ENCODE assay signal across 14 mouse cellular contexts in genomic region chr10:9872143-9872542, GRCm38 (mm10). TPM values are rescaled to one million over a fixed set of nuclear protein-coding genes. Genes with fewer than 3 reads are reported as not detected.
A peak's percentile ranks its signal among the peaks of the same experiment; 100 is the strongest.
DNase-seq lines count a peak whose midpoint lies in the region; ATAC-seq and TF ChIP-seq lines count a peak whose summit lies in the region.
"Had no signal": no experiment of that assay in that cellular context is flagged by ENCODE, and none has a peak within 500 bp of the region (broad histone marks: within the 10 kb centered on the region; RNA-seq: fewer than 3 reads in every experiment).

No protein-coding gene starts in this region.

- ATAC-seq in lung, embryonic 14.5 days (ENCODE audit: insufficient read depth), result no peak
- no peak for ATAC-seq in stomach, postnatal 0 days (ENCODE audit: low FRiP score, low TSS enrichment)

- H3K36me3 ChIP-seq in lung, embryonic 14.5 days (ENCODE audit: insufficient read depth), result no peaks in the 10 kb centered on the region
- H3K36me3 ChIP-seq in stomach, postnatal 0 days (ENCODE audit: control insufficient read depth, insufficient read depth, low read length), result no peaks in the 10 kb centered on the region
- H3K36me3 ChIP-seq: limb, embryonic 15.5 days had no signal

- intact Hi-C loops in gastrocnemius, adult 2 months (cut with DNase I), result no loop called here
- intact Hi-C loops in heart, postnatal 10 days (cut with DNase I), result no loop called here

- 59% methylated on average over 2 of the region's 2 CpGs for WGBS in lung, embryonic 14.5 days
- WGBS in stomach, postnatal 0 days, result 65% methylated on average over 2 of the region's 2 CpGs

- no peaks in the 10 kb centered on the region for H3K27me3 ChIP-seq in lung, embryonic 14.5 days (ENCODE audit: insufficient read depth, low read length)
- no peaks in the 10 kb centered on the region for H3K27me3 ChIP-seq in stomach, postnatal 0 days (ENCODE audit: control insufficient read depth, insufficient read depth, low read length)
- H3K27me3 ChIP-seq: heart, embryonic 13.5 days; limb, embryonic 15.5 days had no signal

- H3K9me3 ChIP-seq in lung, embryonic 14.5 days (ENCODE audit: low read depth, low read length), result no peaks in the 10 kb centered on the region
- H3K9me3 ChIP-seq in stomach, postnatal 0 days (ENCODE audit: control insufficient read depth, low read length), result no peaks in the 10 kb centered on the region
- H3K9me3 ChIP-seq: heart, embryonic 13.5 days; limb, embryonic 15.5 days had no signal

- H3K4me3 ChIP-seq in gastrocnemius, adult 2 months, result no peak overlapping the region
- no peak overlapping the region for H3K4me3 ChIP-seq in lung, embryonic 14.5 days (ENCODE audit: low read depth, low read length)
- no peak overlapping the region for H3K4me3 ChIP-seq in stomach, postnatal 0 days (ENCODE audit: low read depth, low read length)
- H3K4me3 ChIP-seq: erythroblast, embryonic 14.5 days; heart, embryonic 13.5 days; limb, embryonic 15.5 days; myocyte had no signal

- no peak overlapping the region for H3K9ac ChIP-seq in lung, embryonic 14.5 days
- no peak overlapping the region for H3K9ac ChIP-seq in stomach, postnatal 0 days (ENCODE audit: low read length)
- H3K9ac ChIP-seq: heart, embryonic 13.5 days; limb, embryonic 15.5 days had no signal

- H3K4me2 ChIP-seq in lung, embryonic 14.5 days, result no peak overlapping the region
- H3K4me2 ChIP-seq in stomach, postnatal 0 days (replicated peaks; ENCODE audit: low read depth), result no peak overlapping the region
- H3K4me2 ChIP-seq: heart, embryonic 13.5 days; limb, embryonic 15.5 days had no signal

- DNase-seq in gastrocnemius, adult 2 months, result no peak
- no peak for DNase-seq in gastrocnemius, adult 18-20 months (ENCODE audit: low spot score)
- DNase-seq in lung, embryonic 14.5 days, result peak; percentile 17
- DNase-seq in lung, postnatal 36 days, result no peak
- DNase-seq in cerebellum, adult 9-11 months, result peak; percentile 54
- no peak for DNase-seq in stomach, postnatal 0 days (ENCODE audit: low spot score)
- DNase-seq in adrenal gland, postnatal 4 days (ENCODE audit: low spot score in 2 of 2), result no peak
- DNase-seq in heart, postnatal 10 days, result no peak
- DNase-seq: kidney, postnatal 4 days; right cerebral cortex, adult 18-20 months had no signal

- no peaks in the 10 kb centered on the region for H3K4me1 ChIP-seq in lung, embryonic 14.5 days (ENCODE audit: insufficient read depth)
- no peaks in the 10 kb centered on the region for H3K4me1 ChIP-seq in stomach, postnatal 0 days (replicated peaks; ENCODE audit: control insufficient read depth, insufficient read depth)
- H3K4me1 ChIP-seq: heart, embryonic 13.5 days; limb, embryonic 15.5 days had no signal

- TF ChIP-seq CTCF in gastrocnemius, adult 2 months (IDR thresholded peaks at IDR 0.05), result peak; percentile 42
- peak; percentile 35 for TF ChIP-seq CTCF in lung, embryonic 14.5 days (IDR thresholded peaks at IDR 0.05; ENCODE audit: low read depth)
- peak; percentile 63 for TF ChIP-seq CTCF in stomach, postnatal 0 days (IDR thresholded peaks at IDR 0.05; ENCODE audit: low read depth)

- TF ChIP-seq EP300 in stomach, postnatal 0 days (optimal IDR thresholded peaks at IDR 0.05), result no peak

- H3K27ac ChIP-seq in gastrocnemius, adult 2 months, result no peak overlapping the region
- no peak overlapping the region for H3K27ac ChIP-seq in lung, embryonic 14.5 days (ENCODE audit: low read depth)
- H3K27ac ChIP-seq in stomach, postnatal 0 days (replicated peaks), result no peak overlapping the region
- H3K27ac ChIP-seq: heart, embryonic 13.5 days; limb, embryonic 15.5 days had no signal

RNA-seq across cellular contexts. Expression of gene Stxbp5, which starts 28.7 kb away (rescaled TPM):
- 10 to 100 TPM; 10.7 to 11.4 TPM for total RNA-seq in gastrocnemius, adult 2 months (2021)
- total RNA-seq in gastrocnemius, adult 18-20 months (2021), result 10 to 100 TPM; 10.8 to 12.7 TPM
- polyA plus RNA-seq in lung, embryonic 14.5 days (2014; fragmentation: Nextera tagmentation; extraction: Ambion mirVana), result 6.0 TPM in 2 replicates
- polyA plus RNA-seq in stomach, postnatal 0 days (2015; fragmentation: Nextera tagmentation; extraction: Ambion mirVana), result 2.8 and 3.3 TPM in 2 replicates
- total RNA-seq in adrenal gland, postnatal 4 days (2021), result 10 to 100 TPM; 28.9 to 33.1 TPM
- 10 to 100 TPM; 12.5 to 13.5 TPM for total RNA-seq in heart, postnatal 10 days (2021)

Comparison
In these comparisons a context has a peak if more than half of its experiments do, and no peak if none do; other contexts are left out.
1. DNase-seq: peak in lung, embryonic 14.5 days (single experiment) and cerebellum, adult 9-11 months (single experiment); none in gastrocnemius, adult 2 months (single experiment), gastrocnemius, adult 18-20 months (single experiment), lung, postnatal 36 days (single experiment), stomach, postnatal 0 days (single experiment), adrenal gland, postnatal 4 days (0 of 2) and heart, postnatal 10 days (0 of 2).
2. Peak in every context shown above with its lines, with median percentiles within 50 percentile points of each other: CTCF ChIP-seq.